ENCODE assay signal across 8 mouse cellular contexts in the genomic region with DNA sequence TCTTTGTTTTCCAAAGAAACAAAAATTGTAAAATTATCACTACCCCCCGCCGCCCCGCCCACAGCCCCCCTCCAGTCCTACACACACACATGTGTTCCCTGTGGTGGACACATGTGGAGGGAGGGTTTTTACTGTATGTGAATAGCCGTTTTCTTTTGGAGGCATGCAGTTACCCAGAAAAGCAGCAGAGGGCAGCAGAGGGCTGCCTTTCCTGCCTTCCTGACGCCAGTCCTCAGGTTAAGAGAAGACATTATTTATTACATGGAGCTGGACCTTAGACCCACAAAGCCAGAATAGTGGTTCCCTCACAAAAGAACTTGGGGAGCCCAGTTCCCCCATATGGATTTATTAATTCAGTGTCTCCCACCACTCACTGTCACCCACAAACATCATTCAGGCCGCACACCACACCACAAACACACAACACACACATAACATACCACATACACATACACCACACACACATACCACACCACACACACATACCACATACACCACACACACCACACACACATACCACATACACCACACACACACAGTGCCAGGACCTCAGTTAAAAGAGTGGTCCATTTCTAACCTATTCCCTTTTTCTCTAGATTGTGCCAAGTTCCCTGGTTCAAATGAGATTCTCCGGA. TPM values are rescaled to one million over a fixed set of nuclear protein-coding genes. Genes with fewer than 3 reads are reported as not detected.
A peak's percentile ranks its signal among the peaks of the same experiment; 100 is the strongest.
DNase-seq lines count a peak whose midpoint lies in the region; ATAC-seq and TF ChIP-seq lines count a peak whose summit lies in the region.

No protein-coding gene starts in this region.

- 25% methylated on average over 7 of the region's 7 CpGs for WGBS in forebrain, embryonic 10.5 days
- 22% methylated on average over 7 of the region's 7 CpGs for WGBS in heart, postnatal 0 days
- 12% methylated on average over 7 of the region's 7 CpGs for WGBS in liver, embryonic 16.5 days (ENCODE audit: insufficient replicate concordance)
- 25% methylated on average over 7 of the region's 7 CpGs for WGBS in neural tube, embryonic 15.5 days

- ATAC-seq in heart, postnatal 0 days (ENCODE audit: insufficient read depth, low read depth): peak; percentile 71; the same call in 1 of the 2 replicates
- ATAC-seq in liver, embryonic 16.5 days (ENCODE audit: low read depth): peak; percentile 41; the same call in 1 of the 2 replicates
- peak; percentile 79 for ATAC-seq in neural tube, embryonic 15.5 days (ENCODE audit: low FRiP score)

- H3K4me2 ChIP-seq in heart, postnatal 0 days (ENCODE audit: low read depth, low read length): no peak overlapping the region
- no peak overlapping the region for H3K4me2 ChIP-seq in liver, embryonic 16.5 days (ENCODE audit: low read depth, low read length)
- H3K4me2 ChIP-seq in neural tube, embryonic 15.5 days: no peak overlapping the region

- H3K4me1 ChIP-seq in E14TG2a.4 (replicated peaks; ENCODE audit: low read depth, low read length): peaks cover 14% of the 10 kb centered on the region
- H3K4me1 ChIP-seq in forebrain, embryonic 10.5 days: no peaks in the 10 kb centered on the region
- no peaks in the 10 kb centered on the region for H3K4me1 ChIP-seq in heart, postnatal 0 days (ENCODE audit: control insufficient read depth, insufficient read depth)
- H3K4me1 ChIP-seq in liver, embryonic 16.5 days (ENCODE audit: control insufficient read depth, low read depth, low read length): no peaks in the 10 kb centered on the region
- no peaks in the 10 kb centered on the region for H3K4me1 ChIP-seq in neural tube, embryonic 15.5 days
- no peaks in the 10 kb centered on the region for H3K4me1 ChIP-seq in testis, adult 2 months (ENCODE audit: control insufficient read depth, insufficient read depth, low read length)

- H3K4me3 ChIP-seq in E14TG2a.4 (replicated peaks; ENCODE audit: low read length): no peak overlapping the region
- H3K4me3 ChIP-seq in forebrain, embryonic 10.5 days: no peak overlapping the region
- H3K4me3 ChIP-seq in heart, postnatal 0 days (ENCODE audit: low read depth, low read length): no peak overlapping the region
- H3K4me3 ChIP-seq in liver, embryonic 16.5 days (ENCODE audit: low read depth, low read length): no peak overlapping the region
- H3K4me3 ChIP-seq in neural tube, embryonic 15.5 days (replicated peaks): no peak overlapping the region
- H3K4me3 ChIP-seq in testis, adult 2 months (ENCODE audit: control insufficient read depth, low read depth, low read length): no peak overlapping the region

- no peak overlapping the region for H3K9ac ChIP-seq in heart, postnatal 0 days (replicated peaks; ENCODE audit: low read depth, low read length)
- H3K9ac ChIP-seq in liver, embryonic 16.5 days (ENCODE audit: low read depth, low read length): no peak overlapping the region
- H3K9ac ChIP-seq in neural tube, embryonic 15.5 days (replicated peaks): no peak overlapping the region

- no peak for TF ChIP-seq POLR2A in testis, adult 2 months (IDR thresholded peaks at IDR 0.05; ENCODE audit: control insufficient read depth, low read depth, low read length)

- no peaks in the 10 kb centered on the region for H3K36me3 ChIP-seq in E14TG2a.4 (ENCODE audit: insufficient read depth, low read length)
- H3K36me3 ChIP-seq in forebrain, embryonic 10.5 days (replicated peaks): no peaks in the 10 kb centered on the region
- no peaks in the 10 kb centered on the region for H3K36me3 ChIP-seq in heart, postnatal 0 days (replicated peaks; ENCODE audit: control insufficient read depth, insufficient read depth, low read length)
- H3K36me3 ChIP-seq in liver, embryonic 16.5 days (ENCODE audit: control insufficient read depth, insufficient read depth): no peaks in the 10 kb centered on the region
- no peaks in the 10 kb centered on the region for H3K36me3 ChIP-seq in neural tube, embryonic 15.5 days
- H3K36me3 ChIP-seq in testis, adult 2 months (ENCODE audit: control insufficient read depth, insufficient read depth, low read length): no peaks in the 10 kb centered on the region

- no peak overlapping the region for H3K27ac ChIP-seq in forebrain, embryonic 10.5 days
- H3K27ac ChIP-seq in heart, postnatal 0 days (ENCODE audit: low read depth): no peak overlapping the region
- no peak overlapping the region for H3K27ac ChIP-seq in liver, embryonic 16.5 days (ENCODE audit: low read length)
- H3K27ac ChIP-seq in neural tube, embryonic 15.5 days (replicated peaks): no peak overlapping the region
- H3K27ac ChIP-seq in testis, adult 2 months (ENCODE audit: control insufficient read depth, insufficient read depth, low read depth, low read length): no peak overlapping the region

- no peaks in the 10 kb centered on the region for H3K9me3 ChIP-seq in E14TG2a.4 (ENCODE audit: low read length)
- no peaks in the 10 kb centered on the region for H3K9me3 ChIP-seq in forebrain, embryonic 10.5 days
- no peaks in the 10 kb centered on the region for H3K9me3 ChIP-seq in heart, postnatal 0 days (replicated peaks; ENCODE audit: control insufficient read depth, low read length)
- no peaks in the 10 kb centered on the region for H3K9me3 ChIP-seq in liver, embryonic 16.5 days (replicated peaks; ENCODE audit: control insufficient read depth, low read length)
- no peaks in the 10 kb centered on the region for H3K9me3 ChIP-seq in neural tube, embryonic 15.5 days (replicated peaks)

- no peak for TF ChIP-seq EP300 in heart, postnatal 0 days (IDR thresholded peaks at IDR 0.05; ENCODE audit: low read depth)

- peak; percentile 85 for TF ChIP-seq CTCF in E14TG2a.4 (conservative IDR thresholded peaks at IDR 0.05; ENCODE audit: low read length)
- peak; percentile 89 for TF ChIP-seq CTCF in heart, postnatal 0 days (IDR thresholded peaks at IDR 0.05; ENCODE audit: low read depth)
- TF ChIP-seq CTCF in testis, adult 2 months (IDR thresholded peaks at IDR 0.05; ENCODE audit: control insufficient read depth, insufficient read depth, insufficient replicate concordance, low read depth, low read length): peak; percentile 88

- peak; percentile 65 for DNase-seq in c-Kit-negative CD71-positive TER-119-positive erythroid progenitor cells, embryonic 14.5 days (ENCODE audit: low read depth, low spot score)
- peak; percentile 69 for DNase-seq in forebrain, embryonic 10.5 days (ENCODE audit: extremely low spot score, low spot score)
- DNase-seq in heart, postnatal 0 days (ENCODE audit: low spot score): peak; percentile 51
- DNase-seq in kidney, postnatal 4 days: peak; percentile 79 to 82

- H3K27me3 ChIP-seq in E14TG2a.4 (ENCODE audit: insufficient read depth, low read length): peaks cover 18% of the 10 kb centered on the region
- H3K27me3 ChIP-seq in forebrain, embryonic 10.5 days (ENCODE audit: poor library complexity, severe bottlenecking): peaks cover 13% of the 10 kb centered on the region; the same call in 1 of the 2 replicates
- no peaks in the 10 kb centered on the region; the same call in 1 of the 2 replicates for H3K27me3 ChIP-seq in heart, postnatal 0 days (ENCODE audit: control insufficient read depth, insufficient read depth, low read length)
- no peaks in the 10 kb centered on the region for H3K27me3 ChIP-seq in liver, embryonic 16.5 days (ENCODE audit: control insufficient read depth, insufficient read depth, low read depth, low read length)
- peaks cover 19% of the 10 kb centered on the region for H3K27me3 ChIP-seq in neural tube, embryonic 15.5 days (replicated peaks)
- no peaks in the 10 kb centered on the region for H3K27me3 ChIP-seq in testis, adult 2 months (ENCODE audit: control insufficient read depth, insufficient read depth, low read length)

RNA-seq across cellular contexts. Expression of gene Efcab14, which starts 5.8 kb away (rescaled TPM):
- 32.9 and 33.9 TPM in 2 replicates for polyA plus RNA-seq in forebrain, embryonic 10.5 days (2016; fragmentation: Nextera tagmentation; extraction: Ambion mirVana)
- total RNA-seq in heart, postnatal 0 days (2014; rRNA removed; ENCODE audit: low replicate concordance): 20.8 and 30.3 TPM in 2 replicates
- polyA plus RNA-seq in heart, postnatal 0 days (2015; fragmentation: Nextera tagmentation; extraction: Ambion mirVana): 16.3 and 17.1 TPM in 2 replicates
- polyA plus RNA-seq in liver, embryonic 16.5 days (2015; fragmentation: Nextera tagmentation; extraction: Ambion mirVana): 10.0 and 10.9 TPM in 2 replicates
- polyA plus RNA-seq in neural tube, embryonic 15.5 days (2015; fragmentation: Nextera tagmentation; extraction: Ambion mirVana): 15.3 and 22.3 TPM in 2 replicates
- 18.3 and 21.8 TPM in 2 replicates for polyA plus RNA-seq in testis, adult 2 months (2012; rRNA removed)

RNA-seq across cellular contexts. Expression of gene Tex38, which starts 49.1 kb away (rescaled TPM):
- polyA plus RNA-seq in forebrain, embryonic 10.5 days (2016; fragmentation: Nextera tagmentation; extraction: Ambion mirVana): 0.25 and 0.41 TPM in 2 replicates
- not detected in 2 replicates for total RNA-seq in heart, postnatal 0 days (2014; rRNA removed; ENCODE audit: low replicate concordance)
- polyA plus RNA-seq in heart, postnatal 0 days (2015; fragmentation: Nextera tagmentation; extraction: Ambion mirVana): 0.30 and 0.55 TPM in 2 replicates
- 0.12 TPM in 1 of 2 replicates, not detected in the other for polyA plus RNA-seq in liver, embryonic 16.5 days (2015; fragmentation: Nextera tagmentation; extraction: Ambion mirVana)
- polyA plus RNA-seq in neural tube, embryonic 15.5 days (2015; fragmentation: Nextera tagmentation; extraction: Ambion mirVana): 0.33 and 0.40 TPM in 2 replicates
- 71.9 and 78.8 TPM in 2 replicates for polyA plus RNA-seq in testis, adult 2 months (2012; rRNA removed)

RNA-seq across cellular contexts. Expression of gene Atpaf1, which starts 52.9 kb away (rescaled TPM):
- 45.8 and 56.3 TPM in 2 replicates for polyA plus RNA-seq in forebrain, embryonic 10.5 days (2016; fragmentation: Nextera tagmentation; extraction: Ambion mirVana)
- total RNA-seq in heart, postnatal 0 days (2014; rRNA removed; ENCODE audit: low replicate concordance): 40.0 and 49.0 TPM in 2 replicates
- polyA plus RNA-seq in heart, postnatal 0 days (2015; fragmentation: Nextera tagmentation; extraction: Ambion mirVana): 75.9 and 86.4 TPM in 2 replicates
- polyA plus RNA-seq in liver, embryonic 16.5 days (2015; fragmentation: Nextera tagmentation; extraction: Ambion mirVana): 11.6 and 12.7 TPM in 2 replicates
- 42.0 and 50.9 TPM in 2 replicates for polyA plus RNA-seq in neural tube, embryonic 15.5 days (2015; fragmentation: Nextera tagmentation; extraction: Ambion mirVana)
- 11.3 and 12.0 TPM in 2 replicates for polyA plus RNA-seq in testis, adult 2 months (2012; rRNA removed)

Comparison
In these comparisons a context has a peak if more than half of its experiments do, and no peak if none do; other contexts are left out.
1. RNA of gene Tex38, which starts 49.1 kb away (polyA plus RNA-seq): 71.9 to 78.8 TPM in testis, adult 2 months; 0.33 to 0.40 TPM in neural tube, embryonic 15.5 days, 0.30 to 0.55 TPM in heart, postnatal 0 days, 0.25 to 0.41 TPM in forebrain, embryonic 10.5 days and 0.12 TPM in liver, embryonic 16.5 days; every median in the first group is over 10 times any median in the second.
2. Peak in every context shown above with its lines, with median percentiles within 50 percentile points of each other: CTCF ChIP-seq, DNase-seq and ATAC-seq.